Mouse (Mus musculus): ENCODE results near the gene Itpkb. TPM values are rescaled to one million over a fixed set of nuclear protein-coding genes. Genes with fewer than 3 reads are reported as not detected.

Gene Itpkb
- total and polyA plus RNA-seq, 3 experiments, result 3.4 to 9.2 TPM; not detected in 1

- DNase-seq (ENCODE audit: low read depth, low spot score), result no peak
- Histone ChIP-seq H3K79me2 (ENCODE audit: control insufficient read depth, insufficient read depth, low read length, poor library complexity) (peaks cover 15% of the 10 kb centered on the region), H3K9me3 (replicated peaks; ENCODE audit: insufficient read depth, low read length) (no peaks in the 10 kb centered on the region), H3K27me3 (ENCODE audit: control insufficient read depth in 1 of 2, insufficient read depth in 2 of 2, low read length in 2 of 2) (no peaks in the 10 kb centered on the region), H3K9ac (ENCODE audit: control insufficient read depth, low read depth, low read length, poor library complexity, severe bottlenecking) (no peak overlapping the region), H3K4me3 (ENCODE audit: control insufficient read depth in 1 of 2, insufficient read depth in 1 of 2, low read depth in 2 of 2, low read length in 2 of 2) (no peak overlapping the region), H3K4me1 (ENCODE audit: control insufficient read depth in 1 of 2, insufficient read depth in 2 of 2, low read length in 2 of 2) (peaks cover 3 to 21% of the 10 kb centered on the region in 2 experiments; a peak in 3 of 4 replicates), H3K36me3 (ENCODE audit: control insufficient read depth in 1 of 2, insufficient read depth in 2 of 2, low read length in 2 of 2) (peaks cover 0 to 21% of the 10 kb centered on the region in 2 experiments; a peak in 2 of 4 replicates), H3K27ac (ENCODE audit: control insufficient read depth, low read depth, low read length) (no peak overlapping the region)
- TF ChIP-seq GATA1 (IDR thresholded peaks at IDR 0.05; ENCODE audit: low read depth, low read length) (no peak), MAFK (IDR thresholded peaks at IDR 0.05; ENCODE audit: borderline replicate concordance, low read depth, low read length) (no peak), CTCF (IDR thresholded peaks at IDR 0.05 in 2 of 3, conservative IDR thresholded peaks at IDR 0.05 in 1 of 3; ENCODE audit: control insufficient read depth in 1 of 3, insufficient read depth in 1 of 3, low read depth in 2 of 3, low read length in 3 of 3, poor library complexity in 1 of 3, severe bottlenecking in 1 of 3) (no peak), HCFC1 (IDR thresholded peaks at IDR 0.05; ENCODE audit: low read depth, low read length) (no peak), BHLHE40 (IDR thresholded peaks at IDR 0.05; ENCODE audit: borderline replicate concordance, low read depth, low read length) (no peak), POLR2AphosphoS2 (IDR thresholded peaks at IDR 0.05; ENCODE audit: low read length) (no peak), ZC3H11A (IDR thresholded peaks at IDR 0.05; ENCODE audit: low read depth, low read length) (no peak), UBTF (IDR thresholded peaks at IDR 0.05; ENCODE audit: borderline replicate concordance, insufficient read depth, low read depth, low read length) (no peak), USF2 (IDR thresholded peaks at IDR 0.05; ENCODE audit: borderline replicate concordance in 1 of 2, insufficient read depth in 1 of 2, low read depth in 1 of 2, low read length in 2 of 2) (no peak), SMC3 (IDR thresholded peaks at IDR 0.05; ENCODE audit: low read depth, low read length) (no peak), ZMIZ1 (IDR thresholded peaks at IDR 0.05; ENCODE audit: low read depth, low read length) (no peak), POLR2AphosphoS5 (IDR thresholded peaks at IDR 0.05; ENCODE audit: borderline replicate concordance, low read depth, low read length) (no peak)
These were observed 2.0 kb downstream of the Itpkb start for GRCm38 (mm10) chr1:180332076-180332927.

GRCm38 (mm10) chr1:180332928-180333440, 2.7 kb downstream of the Itpkb start:
- Histone ChIP-seq H3K27ac (ENCODE audit: control insufficient read depth, low read depth, low read length) (no peak overlapping the region), H3K79me2 (ENCODE audit: control insufficient read depth, insufficient read depth, low read length, poor library complexity) (peaks cover 18% of the 10 kb centered on the region), H3K9me3 (replicated peaks; ENCODE audit: insufficient read depth, low read length) (no peaks in the 10 kb centered on the region), H3K4me3 (ENCODE audit: control insufficient read depth in 1 of 2, insufficient read depth in 1 of 2, low read depth in 2 of 2, low read length in 2 of 2) (no peak overlapping the region), H3K27me3 (ENCODE audit: control insufficient read depth in 1 of 2, insufficient read depth in 2 of 2, low read length in 2 of 2) (no peaks in the 10 kb centered on the region), H3K36me3 (ENCODE audit: control insufficient read depth in 1 of 2, insufficient read depth in 2 of 2, low read length in 2 of 2) (peaks cover 0 to 27% of the 10 kb centered on the region in 2 experiments; a peak in 2 of 4 replicates), H3K9ac (ENCODE audit: control insufficient read depth, low read depth, low read length, poor library complexity, severe bottlenecking) (no peak overlapping the region), H3K4me1 (ENCODE audit: control insufficient read depth in 1 of 2, insufficient read depth in 2 of 2, low read length in 2 of 2) (peaks cover 3 to 27% of the 10 kb centered on the region in 2 experiments)
- TF ChIP-seq RAD21 (IDR thresholded peaks at IDR 0.05; ENCODE audit: low read depth, low read length) (no peak), UBTF (IDR thresholded peaks at IDR 0.05; ENCODE audit: borderline replicate concordance, insufficient read depth, low read depth, low read length) (no peak), USF2 (IDR thresholded peaks at IDR 0.05; ENCODE audit: borderline replicate concordance in 1 of 2, insufficient read depth in 1 of 2, low read depth in 1 of 2, low read length in 2 of 2) (no peak), HCFC1 (IDR thresholded peaks at IDR 0.05; ENCODE audit: low read depth, low read length) (no peak), GATA1 (IDR thresholded peaks at IDR 0.05; ENCODE audit: low read depth, low read length) (no peak), TCF12 (IDR thresholded peaks at IDR 0.05; ENCODE audit: low read depth, low read length) (no peak), NRF1 (IDR thresholded peaks at IDR 0.05; ENCODE audit: insufficient read depth, low read depth, low read length, poor library complexity, severe bottlenecking) (no peak), MEF2A (IDR thresholded peaks at IDR 0.05; ENCODE audit: extremely low read depth, insufficient replicate concordance, low read depth, low read length, poor library complexity, severe bottlenecking) (no peak), ETS1 (IDR thresholded peaks at IDR 0.05; ENCODE audit: low read depth, low read length) (no peak), MAFK (IDR thresholded peaks at IDR 0.05; ENCODE audit: borderline replicate concordance, low read depth, low read length) (no peak), BHLHE40 (IDR thresholded peaks at IDR 0.05; ENCODE audit: borderline replicate concordance, low read depth, low read length) (no peak), SIN3A (IDR thresholded peaks at IDR 0.05; ENCODE audit: low read length) (no peak), RCOR1 (IDR thresholded peaks at IDR 0.05; ENCODE audit: low read depth, low read length) (no peak), CHD2 (IDR thresholded peaks at IDR 0.05; ENCODE audit: low read length) (no peak), POLR2AphosphoS5 (IDR thresholded peaks at IDR 0.05; ENCODE audit: borderline replicate concordance, low read depth, low read length) (no peak)
- DNase-seq (ENCODE audit: low read depth, low spot score), result no peak

All from MEL (cell line).